Mouse (Mus musculus) embryonic fibroblast, embryonic 13.5 days (primary cell): ENCODE measurements around the gene Cdk10.

Experiments used
- CTCF ChIP-seq: IDR thresholded peaks from 2 replicates; pipeline ENCODE4 v1.5.1; 2011; ENCODE audit warnings: mild to moderate bottlenecking, control low read depth, low read length, moderate library complexity, borderline replicate concordance; ENCODE audit not compliant: insufficient read depth
- POLR2A ChIP-seq: IDR thresholded peaks from 2 replicates; pipeline ENCODE4 v1.6.1; 2011; ENCODE audit warnings: low read depth, mild to moderate bottlenecking, control low read depth, low read length, moderate library complexity

GRCm38 (mm10) chr8:123254099-123254885 is 29.6 kb downstream of the Cdk10 start, which contains the start of the genes Zfp276 and Vps9d1:
- TF ChIP-seq CTCF = no peak
- TF ChIP-seq POLR2A = peak; percentile 73
